Mouse (Mus musculus) WW6 (cell line): ENCODE data around the gene Cers5.
A peak's percentile ranks its signal among the peaks of the same experiment; 100 is the strongest.

Experiments used
- DNase-seq: peaks from one replicate; pipeline ENCODE4 v3.0.0-alpha.2; 2013; ENCODE audit warnings: low read depth, low spot score

The Cers5 gene

DNA sequence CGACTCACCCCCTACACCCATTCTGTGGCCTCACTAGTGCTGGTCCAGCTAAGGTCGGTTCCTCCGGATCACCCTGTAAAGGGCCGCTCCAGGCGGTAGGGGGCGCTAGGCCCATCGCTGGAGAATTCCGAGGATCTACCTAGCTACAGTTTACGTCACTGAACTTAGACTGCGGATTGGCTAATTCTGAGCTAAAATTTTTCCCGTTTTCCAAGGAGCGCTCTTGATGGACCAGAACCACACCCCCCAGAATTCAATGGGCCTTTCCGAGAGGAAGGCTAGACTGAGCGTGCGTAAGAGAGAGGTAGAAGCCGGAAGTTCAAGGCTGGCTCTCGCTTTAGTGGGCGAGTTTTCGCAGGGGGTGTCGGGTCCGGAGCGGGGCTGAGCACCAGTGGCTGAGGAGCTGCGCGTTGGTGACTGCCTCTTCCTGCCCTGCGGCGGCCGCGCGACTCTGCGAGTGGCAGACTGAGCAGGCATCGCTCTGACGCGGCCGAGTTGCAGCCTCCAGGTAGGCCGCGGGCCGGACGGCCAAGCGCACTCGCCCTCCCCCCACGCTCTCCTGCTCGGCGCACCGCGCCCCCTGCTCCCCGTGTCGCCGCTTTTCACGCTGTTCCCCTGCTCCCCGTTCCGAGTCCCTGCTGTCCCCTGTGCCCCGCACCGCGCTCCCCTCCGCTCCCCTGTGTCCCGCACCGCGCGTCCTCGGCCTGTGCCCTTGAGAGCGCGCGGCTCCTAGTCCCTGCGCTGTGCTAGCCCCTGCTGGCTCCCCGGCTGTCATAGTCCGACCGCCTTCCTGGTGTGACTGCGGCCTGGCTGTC, 47.1 kb downstream of the Cers5 start, which contains the start of gene Cox14:
Gene Cox14, plus strand, starts transcription at position 278 of the 815 bp plus-strand sequence.
- peak; percentile 97 for DNase-seq

DNA sequence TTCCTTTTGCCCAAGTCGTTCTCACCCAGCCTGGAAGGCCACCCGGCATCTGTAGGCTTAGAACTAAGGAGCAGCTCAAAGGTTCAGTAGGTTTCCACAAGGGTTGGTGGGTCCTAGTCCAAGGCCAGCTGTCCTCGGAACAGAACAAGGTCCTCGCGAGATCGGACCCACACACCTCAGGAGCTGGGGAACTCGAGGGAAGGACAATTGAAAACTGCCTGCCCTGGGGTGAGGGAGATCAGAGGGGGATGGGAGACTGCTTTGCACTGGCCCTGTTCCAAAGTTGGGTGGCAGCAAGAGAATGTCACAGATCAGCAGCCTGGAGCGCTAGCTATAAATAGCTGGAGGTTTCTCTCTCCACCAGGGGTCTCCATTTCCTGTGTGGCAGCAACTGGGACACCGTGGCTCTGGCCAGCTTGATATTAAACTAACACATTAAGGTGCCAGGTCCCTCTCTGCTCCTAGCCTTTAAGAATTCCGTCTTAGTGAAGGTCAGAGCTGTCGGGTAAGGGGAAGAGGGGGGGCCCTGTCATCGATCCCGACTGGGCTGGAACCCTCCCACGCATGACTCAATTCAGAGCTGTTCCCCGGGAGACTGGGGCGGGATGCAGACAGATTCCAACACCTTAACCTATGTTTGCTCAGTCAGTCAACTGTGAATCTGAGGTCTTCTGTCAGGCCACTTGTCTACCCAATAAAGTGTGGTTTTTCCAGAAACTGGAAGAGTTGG, 48.2 kb downstream of the Cers5 start:
- DNase-seq = peak; percentile 43

DNA sequence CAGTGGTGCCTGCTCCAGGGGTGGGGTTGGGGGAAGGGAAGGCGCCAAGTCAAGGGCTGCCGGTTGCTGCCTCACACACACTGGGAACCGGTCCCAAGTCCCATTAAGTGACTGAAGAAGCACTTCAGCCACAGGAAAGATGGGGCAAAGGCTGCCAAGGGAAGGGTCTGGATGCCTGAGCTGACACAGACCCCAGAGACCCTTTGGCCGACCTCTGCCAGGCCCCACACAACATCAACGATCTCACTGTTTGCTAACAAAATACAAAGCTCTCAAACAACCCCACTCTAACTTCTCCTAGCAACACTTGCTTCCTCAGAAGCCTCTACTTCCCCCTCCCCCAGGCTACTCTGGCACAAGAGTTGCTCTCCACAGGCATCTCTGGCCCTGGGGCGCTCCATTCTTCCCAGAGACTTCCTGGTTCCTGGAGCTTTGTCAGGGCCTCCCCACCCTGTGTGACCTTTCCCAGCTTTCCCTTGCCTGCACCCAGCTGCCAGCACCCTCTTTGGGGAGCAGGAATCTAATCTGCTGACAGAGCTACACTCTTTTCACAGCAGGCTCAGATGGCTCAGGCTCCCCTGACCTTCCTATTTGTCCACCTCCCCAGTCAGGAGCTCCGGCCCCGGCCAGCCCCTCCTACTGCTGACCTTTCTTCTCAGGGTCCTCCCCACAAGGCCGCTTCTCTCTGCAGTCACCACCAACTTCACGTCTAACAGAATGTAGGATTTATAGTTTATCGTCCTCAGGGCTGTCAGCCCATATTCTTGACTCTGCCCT, 49.0 kb downstream of the Cers5 start:
- no peak for DNase-seq

DNA sequence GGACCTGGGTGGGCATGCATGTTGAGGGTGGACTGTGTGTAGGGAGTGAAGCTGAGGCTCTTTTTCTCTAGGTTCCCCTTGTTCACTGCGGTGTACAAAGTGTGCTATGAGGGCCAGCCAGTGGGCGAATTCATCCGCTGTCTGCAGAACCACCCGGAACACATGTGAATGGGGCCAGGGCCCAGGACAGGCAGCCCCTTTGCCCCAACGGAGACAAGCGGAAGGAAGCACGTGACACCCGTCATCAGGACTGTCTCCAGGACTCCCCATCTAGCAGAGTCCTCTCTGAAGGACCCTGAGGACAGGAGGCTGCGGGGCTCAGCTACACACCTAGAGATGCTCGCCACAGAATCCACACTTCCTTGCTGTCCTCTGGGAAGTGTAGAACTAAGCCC, 49.6 kb downstream of the Cers5 start:
- DNase-seq = no peak

DNA sequence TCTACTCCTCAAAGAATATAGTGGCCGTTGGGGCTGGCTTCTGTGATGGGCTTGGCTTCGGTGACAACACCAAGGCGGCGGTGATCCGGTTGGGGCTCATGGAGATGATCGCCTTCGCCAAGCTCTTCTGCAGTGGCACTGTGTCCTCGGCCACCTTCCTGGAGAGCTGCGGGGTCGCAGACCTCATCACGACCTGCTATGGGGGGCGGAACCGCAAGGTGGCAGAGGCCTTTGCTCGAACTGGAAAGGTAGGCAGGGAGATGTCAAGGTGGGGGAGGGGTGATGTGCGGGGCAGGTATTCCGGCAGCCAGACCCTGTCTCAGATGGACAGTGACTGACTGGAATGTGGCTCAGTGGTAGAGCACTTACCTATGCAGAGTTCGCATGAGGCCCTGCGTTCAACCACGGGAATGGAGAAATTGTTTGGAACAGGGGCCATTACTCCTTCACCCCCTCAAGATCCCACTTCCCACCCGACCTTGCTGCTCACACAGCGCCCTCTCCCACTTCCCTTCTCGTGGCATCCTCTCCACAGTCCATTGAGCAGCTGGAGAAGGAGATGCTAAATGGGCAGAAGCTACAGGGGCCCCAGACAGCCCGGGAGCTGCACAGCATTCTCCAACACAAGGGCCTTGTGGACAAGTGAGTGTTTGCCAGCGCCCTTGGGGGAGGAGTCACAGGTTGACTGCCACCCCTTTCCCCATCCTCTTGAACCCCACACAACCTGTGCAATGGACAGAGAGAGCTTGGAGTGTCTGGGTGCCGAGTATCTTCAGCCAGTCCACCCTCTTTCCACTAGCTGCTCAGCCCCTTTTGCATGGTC, 50.6 kb downstream of the Cers5 start:
- DNase-seq = no peak

DNA sequence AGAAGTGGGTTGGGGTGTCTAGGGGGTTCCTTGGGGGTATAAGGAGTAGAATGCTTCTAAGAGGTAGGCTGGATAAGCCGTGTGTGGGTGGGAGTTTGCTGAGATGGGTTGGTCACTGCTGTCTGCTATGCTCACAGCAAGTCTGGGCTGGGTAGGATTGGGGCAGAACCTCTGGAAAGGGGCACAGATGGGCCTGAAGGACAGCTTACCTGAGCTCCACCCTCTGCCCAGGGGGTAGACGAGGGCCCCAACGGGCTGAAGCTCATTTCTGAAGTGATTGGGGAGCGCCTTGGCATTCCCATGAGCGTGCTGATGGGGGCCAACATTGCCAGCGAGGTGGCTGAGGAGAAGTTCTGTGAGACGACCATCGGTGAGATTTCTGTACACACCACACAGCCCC, 52.8 kb downstream of the Cers5 start:
- no peak for DNase-seq

DNA sequence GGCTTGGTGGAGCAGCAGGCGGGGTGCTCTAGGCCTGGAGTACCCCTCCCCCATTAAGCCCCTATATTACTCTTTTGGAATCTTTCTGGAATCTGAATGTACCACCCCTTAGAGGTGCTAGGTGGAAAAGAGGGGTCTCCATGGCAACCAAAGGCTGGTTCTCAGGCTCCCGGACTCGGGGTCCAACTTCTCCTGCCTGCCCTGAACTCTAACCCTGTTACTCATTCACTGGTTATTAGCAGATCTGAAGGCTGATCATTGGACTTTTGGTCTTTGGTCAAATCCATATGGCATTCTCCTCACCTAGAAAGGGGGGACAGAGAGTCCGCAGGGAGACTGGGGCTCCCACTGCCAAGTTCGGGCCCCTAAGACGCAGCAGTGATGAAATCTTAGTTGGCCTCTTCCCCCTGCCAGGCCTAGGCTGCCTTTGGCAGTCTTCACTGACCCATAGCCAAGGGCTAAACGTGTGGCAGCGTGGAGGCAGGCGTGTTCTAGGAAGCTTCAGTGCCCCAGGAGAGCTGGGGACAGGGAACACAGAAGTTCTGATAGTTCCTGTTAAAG, 54.1 kb downstream of the Cers5 start:
- DNase-seq = no peak

DNA sequence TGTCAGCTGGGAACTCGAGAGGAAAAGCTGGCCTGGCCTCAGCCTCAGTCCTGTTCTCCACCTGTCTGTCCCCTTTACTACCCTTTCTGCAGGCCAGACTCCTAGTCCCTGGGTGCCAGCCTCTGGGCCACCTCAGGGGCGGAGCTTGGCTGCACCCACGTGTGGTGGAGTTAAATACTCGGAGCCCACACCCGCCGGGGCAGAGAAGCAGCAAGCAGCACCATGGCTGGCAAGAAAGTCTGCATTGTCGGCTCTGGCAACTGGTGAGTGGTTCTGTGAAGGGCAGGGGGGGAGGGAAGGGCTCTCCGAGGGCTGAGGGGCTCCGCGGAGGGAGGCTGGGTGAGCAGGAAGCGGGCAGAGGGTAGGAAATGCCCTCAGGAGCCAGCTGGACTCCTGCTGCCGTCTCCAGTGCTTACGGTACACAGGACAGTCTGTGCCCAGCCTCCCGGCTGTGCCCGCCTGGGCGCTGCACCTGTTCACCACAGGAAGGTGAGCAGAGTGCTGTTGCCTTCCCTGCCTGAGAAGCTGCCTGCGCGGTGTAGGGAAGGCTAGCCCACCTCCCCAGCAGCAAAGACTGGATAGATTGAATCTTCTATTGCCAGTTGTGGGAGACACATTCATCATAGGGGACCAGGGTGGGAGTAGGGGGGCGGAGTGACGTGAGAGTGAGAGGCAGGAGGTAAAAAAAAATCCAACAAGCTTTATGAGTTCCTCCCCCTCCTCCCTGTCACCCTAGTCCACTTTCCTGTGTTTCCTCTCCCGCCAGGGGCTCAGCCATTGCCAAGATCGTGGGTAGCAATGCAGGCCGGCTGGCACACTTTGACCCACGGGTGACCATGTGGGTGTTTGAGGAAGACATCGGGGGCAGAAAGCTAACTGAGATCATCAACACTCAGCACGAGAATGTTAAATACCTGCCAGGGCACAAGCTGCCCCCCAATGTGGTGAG, 55.0 kb downstream of the Cers5 start, which contains the start of gene Gpd1:
Gene Gpd1, plus strand, starts transcription at position 130 of the 949 bp plus-strand sequence.
- DNase-seq = no peak

DNA sequence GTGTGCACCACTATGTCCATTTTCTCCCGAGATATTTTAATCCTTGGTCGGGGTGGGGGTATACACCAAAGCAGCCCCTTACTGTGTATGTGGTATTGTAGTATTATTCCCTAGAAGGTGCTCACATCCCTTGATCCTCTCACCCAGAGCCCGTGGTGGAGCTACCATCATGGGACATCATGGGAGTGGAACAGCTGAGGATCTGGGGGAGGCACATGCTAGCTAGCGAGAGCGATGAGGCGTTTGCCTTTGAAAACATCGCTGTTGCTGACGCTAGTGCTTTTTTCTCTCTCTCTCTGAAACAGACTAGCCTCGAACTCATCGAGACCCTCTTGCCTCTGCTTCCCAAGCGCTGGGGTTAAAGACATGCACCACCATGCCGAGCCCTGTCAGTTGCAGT, 55.9 kb downstream of the Cers5 start:
- no peak for DNase-seq

DNA sequence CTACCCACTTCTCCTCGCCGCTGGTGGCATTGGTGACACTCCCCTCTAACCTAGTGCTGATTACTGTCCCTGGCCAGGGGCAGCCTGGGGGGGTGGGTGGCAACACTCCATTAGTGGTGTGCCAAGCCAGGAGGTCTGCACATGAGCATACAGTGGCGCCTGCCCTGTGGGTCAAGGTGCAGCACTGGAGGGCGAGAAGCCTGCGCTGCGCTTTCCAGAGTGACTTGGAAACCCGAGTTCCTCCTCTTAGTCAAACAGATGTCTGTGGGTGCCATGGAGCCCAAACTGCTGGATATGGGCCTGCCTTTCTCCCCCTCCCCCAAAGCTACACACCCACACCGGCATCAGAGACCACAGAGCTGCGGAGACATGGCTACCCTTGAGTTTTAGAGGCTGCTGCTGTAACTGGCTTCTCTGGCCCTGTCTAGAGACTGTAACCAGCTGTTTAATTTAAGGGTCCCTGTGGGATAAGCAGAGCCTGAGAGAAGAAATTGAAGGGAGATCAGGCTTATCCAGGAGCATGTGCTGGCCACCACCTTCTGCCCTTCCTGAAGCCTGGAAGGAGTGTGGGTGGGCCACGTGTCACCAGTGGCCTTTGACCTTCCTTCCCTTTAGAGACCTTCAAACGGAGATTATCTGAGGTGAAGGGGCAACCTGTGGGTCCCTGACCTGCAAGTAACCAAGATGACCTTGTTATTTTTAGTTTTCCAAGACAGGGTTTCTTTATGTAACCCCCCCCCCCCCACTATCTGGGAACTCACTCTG, 56.5 kb downstream of the Cers5 start:
- no peak for DNase-seq

DNA sequence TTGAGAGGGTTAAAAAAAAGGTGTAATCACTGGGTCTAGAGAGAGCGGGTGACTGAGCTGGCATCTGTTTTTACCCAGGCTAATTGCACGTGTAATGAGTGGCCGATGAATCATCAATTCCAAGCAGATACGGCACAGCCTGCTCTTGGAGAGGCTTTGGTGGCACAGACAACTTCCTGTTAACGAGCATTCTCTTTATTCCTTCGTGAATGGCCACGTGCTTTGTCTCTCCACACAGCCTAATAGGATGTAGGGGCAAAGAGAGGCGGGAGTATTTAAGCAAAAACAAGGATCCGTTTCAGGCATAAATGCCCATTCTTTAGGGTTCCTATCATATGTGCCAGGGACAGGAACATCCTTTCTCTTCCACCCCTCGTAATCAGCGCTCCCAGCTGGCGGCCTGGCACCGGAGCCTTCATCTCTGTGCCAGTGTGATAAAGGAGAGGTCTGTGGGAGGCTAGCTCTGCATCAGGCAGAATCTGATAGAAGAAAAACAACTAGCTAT, 57.3 kb downstream of the Cers5 start:
- no peak for DNase-seq

DNA sequence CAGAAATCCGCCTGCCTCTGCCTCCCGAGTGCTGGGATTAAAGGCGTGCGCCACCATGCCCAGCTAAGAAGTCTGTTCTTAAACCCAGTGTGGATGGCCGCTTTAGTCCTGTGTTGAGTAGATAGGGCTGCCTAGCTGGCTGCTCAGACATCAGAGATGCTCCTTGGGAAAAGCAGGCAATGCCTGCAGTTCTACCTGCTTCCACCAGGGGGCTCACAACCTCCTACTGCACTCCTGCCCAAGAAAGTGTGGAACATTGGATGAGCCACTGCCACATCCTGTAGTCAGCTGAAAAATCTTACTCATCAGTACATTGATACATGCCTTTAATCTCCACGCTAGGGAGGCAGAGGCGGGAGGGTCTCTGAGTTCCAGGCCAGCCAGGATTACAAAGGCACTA, 57.8 kb downstream of the Cers5 start:
- DNase-seq = no peak

DNA sequence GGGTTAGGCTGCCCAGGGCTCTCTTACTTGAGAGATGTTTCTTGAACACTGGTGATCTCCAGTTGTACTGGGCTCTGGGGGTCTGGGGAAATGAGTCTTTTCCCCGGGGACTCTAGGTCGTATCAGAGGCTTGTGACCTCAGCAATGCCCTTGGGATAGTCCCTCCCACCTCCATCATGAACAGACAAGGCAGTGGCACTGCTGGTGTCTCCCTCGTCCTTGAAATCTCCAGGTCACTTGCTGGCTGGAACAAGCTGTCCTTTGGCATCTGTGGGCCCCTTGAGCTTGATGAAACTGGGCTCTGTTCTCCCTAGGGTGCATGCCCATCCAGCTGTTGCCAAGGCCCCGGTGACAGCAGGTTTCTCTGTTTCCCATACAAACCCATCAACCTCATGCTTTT, 58.5 kb downstream of the Cers5 start:
- DNase-seq = no peak

DNA sequence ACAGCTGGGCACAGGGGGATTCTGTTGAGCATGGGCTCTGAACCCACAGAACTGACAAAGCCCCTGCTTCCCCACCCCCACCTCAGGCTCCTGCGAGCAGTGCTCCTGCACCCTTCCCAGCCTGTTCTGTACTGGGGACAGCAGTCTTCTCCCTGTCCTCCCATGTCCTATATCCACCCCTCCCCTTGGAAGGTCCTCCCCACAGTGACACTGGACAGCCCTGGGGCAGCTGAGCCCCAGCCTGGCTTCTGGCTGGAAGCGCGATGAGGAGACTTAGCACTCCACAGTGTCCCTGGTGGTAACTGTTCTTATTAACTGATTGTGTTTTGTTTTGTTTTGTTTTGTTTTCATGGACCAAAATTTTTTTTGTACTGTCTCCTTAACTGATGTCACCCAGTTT, 59.1 kb downstream of the Cers5 start:
- DNase-seq = no peak

DNA sequence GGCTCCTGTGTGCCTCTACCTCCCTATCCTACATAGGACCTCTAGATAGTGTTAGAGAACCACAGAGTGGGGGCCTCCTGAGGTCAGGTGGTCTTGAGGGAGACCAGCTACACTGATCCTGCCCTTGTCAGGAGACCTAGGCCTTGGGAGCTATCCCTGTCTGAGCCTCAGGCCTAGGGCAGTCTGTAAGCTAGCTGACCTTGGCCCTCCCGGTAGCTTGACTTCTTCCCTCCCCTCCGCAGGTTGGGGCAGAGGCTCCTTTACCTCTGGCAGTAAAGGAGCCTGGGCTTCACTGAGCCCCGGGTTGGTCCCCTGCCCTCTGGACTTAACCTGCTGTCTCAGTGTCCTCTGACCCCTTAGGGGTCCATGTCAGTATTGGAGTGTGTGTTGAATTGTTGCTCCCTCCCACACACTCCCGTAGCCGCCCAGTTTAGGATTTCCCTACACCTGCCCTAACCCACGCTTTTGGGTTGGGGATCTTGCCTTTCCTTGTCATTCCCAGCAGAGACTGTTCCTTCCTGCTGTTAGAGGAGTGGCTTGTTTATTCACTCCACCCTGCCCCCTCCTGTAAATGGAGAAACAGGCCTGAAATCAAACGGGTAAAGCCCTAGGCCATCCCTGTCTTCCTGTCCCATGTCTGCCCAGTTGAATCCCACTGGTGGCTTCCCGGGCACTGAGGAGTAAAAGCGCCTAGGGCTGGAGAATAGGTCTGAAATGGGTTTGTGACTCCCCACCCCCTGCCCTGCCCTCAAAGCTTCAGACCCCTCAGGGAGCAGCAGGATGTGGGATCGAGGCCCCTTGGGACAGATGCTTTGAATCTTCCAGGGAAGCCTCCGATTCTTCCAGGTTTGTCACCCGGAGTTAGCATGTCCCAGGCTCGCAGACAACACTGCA, 59.8 kb downstream of the Cers5 start:
- DNase-seq = no peak

DNA sequence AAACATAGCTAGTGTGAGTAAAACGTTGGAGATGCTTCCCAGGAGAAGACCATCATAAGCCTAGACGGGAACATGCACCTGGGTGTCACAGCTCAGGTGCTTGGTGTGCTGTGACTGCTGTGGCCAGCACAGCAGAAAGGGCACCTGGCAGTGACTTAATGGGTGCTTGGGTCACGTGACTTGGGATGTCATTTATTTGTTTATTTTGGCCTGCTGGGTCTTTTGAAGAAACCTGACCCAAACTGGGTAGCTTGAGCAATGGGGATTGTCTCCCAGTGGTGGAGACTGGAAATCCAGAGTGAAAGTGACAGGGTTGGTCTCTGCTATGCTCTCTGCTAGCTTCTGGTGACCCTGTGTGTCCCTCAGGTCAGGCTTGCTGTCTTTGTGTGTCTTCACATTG, 61.2 kb downstream of the Cers5 start:
- DNase-seq = no peak

DNA sequence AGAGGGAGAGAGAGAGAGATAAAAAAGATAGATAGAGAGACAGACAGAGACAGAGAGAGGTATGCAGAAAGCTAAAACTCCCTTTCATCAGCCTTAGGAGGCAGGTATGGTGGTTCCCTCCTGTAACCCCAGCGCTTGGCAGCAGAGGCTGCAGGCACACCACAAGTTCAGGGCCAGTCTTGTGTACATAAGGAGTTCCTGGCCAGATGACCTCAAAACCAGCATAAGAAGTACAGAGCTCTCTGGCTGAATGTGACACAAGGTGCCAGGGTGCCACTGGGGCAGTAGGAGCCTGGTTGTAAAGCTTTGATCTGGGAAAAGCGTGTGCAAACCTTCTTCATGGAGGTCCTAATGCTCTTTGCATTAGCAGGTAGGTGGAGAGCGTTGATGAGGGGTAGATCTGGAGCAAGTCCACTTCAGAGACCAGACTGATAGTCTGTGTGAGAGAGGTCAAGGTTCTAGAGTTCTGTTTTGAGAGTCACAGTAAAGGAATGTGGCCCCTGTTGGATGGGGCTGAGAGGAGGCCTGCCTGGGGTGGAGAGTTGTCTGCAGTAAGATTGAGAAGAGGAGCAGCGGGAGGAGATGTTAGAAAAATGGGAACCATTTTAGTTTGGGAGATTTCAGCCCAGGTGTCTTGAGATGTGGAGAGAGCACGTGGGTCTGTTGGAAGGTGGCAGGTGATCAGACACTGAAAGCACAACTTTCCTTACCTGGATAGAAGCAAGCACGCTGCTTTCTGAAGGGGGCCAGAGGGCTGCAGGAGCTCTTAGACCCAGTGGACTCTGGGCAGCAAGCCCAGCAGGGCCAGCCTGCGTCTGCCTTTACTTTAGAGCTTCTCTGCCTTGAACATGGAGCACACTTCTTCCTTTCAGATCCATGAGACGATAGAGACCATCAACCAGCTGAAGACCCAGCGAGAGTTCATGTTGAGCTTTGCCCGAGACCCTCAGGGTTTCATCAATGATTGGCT, 62.2 kb downstream of the Cers5 start:
- DNase-seq = no peak
